Mouse (Mus musculus): ENCODE measurements at regions not wholly inside any gene's neighbourhood (a gene's known extent, or its start where the extent isn't known, plus 50 kb on each side); places are given as distances from the start of the nearest gene placed in this dataset.

- TF ChIP-seq CHD2 (IDR thresholded peaks at IDR 0.05; ENCODE audit: low read depth, low read length) = no peak
- TF ChIP-seq MAFK (IDR thresholded peaks at IDR 0.05; ENCODE audit: insufficient read depth, low read depth, low read length) = no peak
- TF ChIP-seq ZNF384 (IDR thresholded peaks at IDR 0.05; ENCODE audit: low read depth, low read length) = no peak
- TF ChIP-seq ZC3H11A (IDR thresholded peaks at IDR 0.05; ENCODE audit: borderline replicate concordance, low read depth, low read length) = no peak
Measured at GRCm38 (mm10) chr16:92928201-92928600, 102.3 kb upstream of the Runx1 start.
